Mouse (Mus musculus) gastrocnemius, postnatal 10 days (tissue): Measurements from ENCODE around the gene Glyctk. TPM values are rescaled to one million over a fixed set of nuclear protein-coding genes. Genes with fewer than 3 reads are reported as not detected.

ENCODE experiments used
- DNase-seq: peaks from one replicate; pipeline ENCODE4 v3.0.0; 2021; ENCODE audit warnings: mixed read lengths
- long read RNA-seq, 2 experiments: library from polyadenylated mRNA; stranded (forward); transcript quantifications; one replicate each; pipeline ENCODE4 v2.0.0; 2021
- total RNA-seq, 2 experiments: library from RNA; stranded (reverse); gene quantifications; 2 replicates each; pipeline ENCODE4 v1.2.3; 2021

Gene Glyctk
- under 1 TPM; 0.78 to 0.90 TPM for total RNA-seq
- long read RNA-seq, experiment 1, partial matches to known transcripts: 0 of 3 reads
- long read RNA-seq, experiment 1, other reads (novel, unspliced or antisense): 3 of 3 reads
- long read RNA-seq, experiment 2: 0 reads

DNA sequence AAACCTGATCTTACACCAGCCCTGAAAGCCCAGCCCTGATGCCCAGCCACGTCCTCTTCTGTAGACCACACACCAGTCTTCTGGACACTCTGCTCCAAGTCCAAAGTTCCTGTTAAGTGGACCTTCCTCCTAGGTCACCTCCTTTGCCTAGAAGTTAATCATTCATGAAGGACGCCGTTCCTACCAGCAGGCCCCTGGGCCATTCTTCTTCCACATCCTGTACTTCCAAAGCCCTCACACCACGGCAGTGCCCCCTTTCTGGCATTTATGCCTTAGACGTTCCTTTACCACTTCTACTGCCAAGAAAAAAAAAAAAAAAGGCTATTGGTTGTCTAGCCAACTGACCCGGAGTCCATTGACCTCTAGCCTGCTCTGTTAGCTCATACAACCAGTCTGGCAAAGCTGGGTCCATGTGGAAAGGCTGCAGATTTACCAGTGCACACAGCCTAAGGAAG is at the start of gene Glyctk:
TSS of gene Glyctk (minus strand) at position 102 of the 455 bp plus-strand sequence.
- no peak for DNase-seq

DNA sequence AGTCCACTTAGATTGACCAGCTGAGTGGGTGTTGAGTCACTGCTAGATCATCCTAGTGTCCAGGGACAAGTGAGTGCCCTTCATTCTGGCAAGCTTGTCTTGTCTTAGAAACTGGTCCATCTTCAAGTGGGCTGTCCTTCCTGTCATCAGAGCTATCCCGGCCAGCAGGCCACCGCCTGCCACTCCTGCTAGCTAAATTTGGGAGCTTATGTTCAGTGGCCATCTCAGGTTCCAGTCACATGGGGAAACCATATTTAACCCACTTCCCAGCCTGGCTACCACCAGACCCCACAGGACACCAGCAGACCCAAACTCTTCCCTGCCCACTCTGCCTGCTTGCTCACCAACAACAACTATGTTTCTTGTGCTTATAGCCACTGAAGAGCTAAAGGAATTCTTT is 48.6 kb upstream of the Glyctk start:
- DNase-seq: peak; percentile 42

DNA sequence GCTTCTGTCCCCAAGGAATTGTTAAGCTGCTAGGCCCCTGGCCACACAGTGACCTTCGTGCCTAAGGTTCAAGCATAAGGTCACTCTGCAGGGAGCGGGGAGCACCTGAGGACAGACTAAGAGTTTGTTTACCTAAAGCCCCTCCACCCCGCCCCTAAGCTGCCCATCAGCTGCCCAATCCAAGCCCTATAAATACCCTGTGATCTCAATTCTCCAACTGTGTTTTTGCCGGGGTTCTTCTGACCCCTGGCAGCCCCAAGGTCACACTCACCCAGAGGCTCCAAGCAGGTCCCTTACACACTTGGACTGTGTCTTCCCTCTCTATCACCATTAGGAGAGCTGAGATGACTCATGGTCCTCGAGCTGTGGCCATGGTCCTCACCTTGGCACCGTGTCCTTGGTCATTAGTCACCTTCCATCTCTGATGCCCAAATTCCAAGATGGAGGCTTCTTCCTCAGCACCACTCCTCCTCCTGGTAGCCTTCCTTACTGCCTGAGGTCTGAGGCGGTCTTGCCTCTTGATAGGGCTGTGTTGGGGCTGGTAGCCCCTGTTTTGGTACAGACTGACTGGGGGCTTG is 47.9 kb upstream of the Glyctk start:
- DNase-seq: no peak

DNA sequence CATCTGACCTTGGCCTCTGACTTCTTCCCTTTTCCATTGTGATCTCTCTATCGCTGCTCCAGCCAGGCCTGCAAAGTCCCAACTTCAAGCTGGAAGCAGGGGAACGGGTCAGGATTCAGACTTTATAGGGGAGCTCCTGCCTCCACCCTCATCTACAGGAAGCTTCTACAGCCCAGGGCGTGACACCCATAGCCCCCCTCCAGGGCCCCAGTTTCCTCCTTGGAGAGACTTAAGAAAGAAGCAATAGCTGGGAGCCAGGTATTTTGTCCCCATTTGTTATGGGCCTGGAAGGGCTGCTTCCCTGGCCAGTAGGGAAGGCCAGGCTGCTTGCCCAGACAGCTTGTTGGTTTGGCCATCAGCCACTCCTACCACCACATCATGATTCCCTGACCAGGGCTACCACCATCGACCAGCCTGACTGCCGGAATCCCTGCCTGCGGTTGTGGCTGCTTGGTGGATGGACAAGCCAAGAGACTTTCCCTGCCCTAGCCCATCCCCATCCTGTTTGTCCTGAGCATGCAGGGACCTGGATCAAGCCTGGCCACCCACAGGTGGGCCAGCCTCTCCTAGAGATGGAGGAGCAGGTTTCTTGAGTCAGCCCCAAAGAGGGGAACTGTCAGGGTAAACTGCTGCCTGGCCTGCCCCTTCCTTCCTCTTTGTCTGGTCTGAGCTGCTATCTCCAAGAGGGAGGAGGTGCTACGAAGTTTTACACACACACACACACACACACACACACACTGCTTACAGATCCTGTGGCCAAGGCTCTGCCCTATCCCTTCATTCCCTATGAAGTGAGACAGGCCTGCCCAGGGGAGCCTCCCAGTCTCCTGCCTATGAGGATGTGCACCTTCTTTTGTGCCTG is 46.3 kb upstream of the Glyctk start:
- DNase-seq: peak; percentile 47

DNA sequence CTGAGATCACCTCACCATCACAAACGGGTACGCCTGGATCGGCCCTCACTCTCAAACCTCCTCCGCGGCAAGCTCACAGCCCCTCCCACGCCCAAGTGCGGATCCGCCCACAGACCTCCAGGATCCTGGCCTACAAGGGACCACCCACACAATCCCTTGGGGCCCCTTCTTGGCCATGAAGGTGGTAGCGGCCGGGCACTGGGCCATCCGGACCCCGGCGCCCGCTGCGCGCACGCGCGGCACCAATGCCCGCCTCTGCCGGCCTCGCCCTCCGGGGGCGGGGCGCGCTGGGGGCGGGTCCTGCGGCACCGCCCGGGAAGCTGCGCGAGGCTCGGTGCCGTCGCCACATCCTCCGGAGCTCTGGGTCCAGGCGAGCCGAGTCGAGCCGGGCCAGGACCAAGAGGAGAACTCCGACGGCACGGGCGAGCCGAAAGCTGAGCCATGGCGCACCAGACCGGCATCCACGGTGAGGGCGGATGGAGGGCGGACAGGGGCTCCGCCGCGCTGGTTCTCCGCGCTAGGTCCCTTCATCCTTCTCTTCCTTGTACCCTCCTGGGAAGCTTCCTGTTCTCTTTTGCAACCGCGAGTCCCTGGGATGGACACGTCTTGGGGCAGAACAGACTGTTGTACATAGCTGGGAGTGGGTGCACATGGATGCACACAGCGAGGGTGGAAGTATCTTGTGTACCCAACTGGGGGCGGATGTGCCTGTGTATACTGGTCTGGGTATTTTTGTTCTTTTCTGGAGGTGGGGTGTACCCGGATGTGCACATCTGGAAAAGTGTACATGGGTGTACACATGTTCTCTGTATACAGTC is 45.1 kb upstream of the Glyctk start, which contains the start of gene Twf2:
TSS of gene Twf2 (plus strand) at position 290 of the 818 bp plus-strand sequence.
- peak; percentile 87 for DNase-seq

DNA sequence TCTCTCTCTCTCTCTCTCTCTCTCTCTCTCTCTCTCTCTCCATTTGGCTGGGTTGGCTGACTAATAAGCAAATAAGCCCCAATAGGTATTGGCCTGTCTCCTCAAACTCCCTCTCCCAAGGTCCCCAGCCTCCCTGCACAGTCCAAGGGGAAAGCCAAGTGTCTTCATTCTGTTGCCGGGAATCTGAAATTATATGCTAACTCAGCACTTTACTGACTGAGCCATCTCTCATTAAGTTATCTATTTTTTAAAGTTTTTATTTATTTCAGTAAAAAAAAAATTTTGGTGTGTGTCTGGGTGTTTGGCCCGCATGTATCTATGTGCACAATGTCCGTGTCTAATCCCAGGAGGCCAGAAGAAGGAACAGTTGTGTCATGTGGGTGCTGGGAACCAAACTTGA is 44.0 kb upstream of the Glyctk start:
- no peak for DNase-seq

DNA sequence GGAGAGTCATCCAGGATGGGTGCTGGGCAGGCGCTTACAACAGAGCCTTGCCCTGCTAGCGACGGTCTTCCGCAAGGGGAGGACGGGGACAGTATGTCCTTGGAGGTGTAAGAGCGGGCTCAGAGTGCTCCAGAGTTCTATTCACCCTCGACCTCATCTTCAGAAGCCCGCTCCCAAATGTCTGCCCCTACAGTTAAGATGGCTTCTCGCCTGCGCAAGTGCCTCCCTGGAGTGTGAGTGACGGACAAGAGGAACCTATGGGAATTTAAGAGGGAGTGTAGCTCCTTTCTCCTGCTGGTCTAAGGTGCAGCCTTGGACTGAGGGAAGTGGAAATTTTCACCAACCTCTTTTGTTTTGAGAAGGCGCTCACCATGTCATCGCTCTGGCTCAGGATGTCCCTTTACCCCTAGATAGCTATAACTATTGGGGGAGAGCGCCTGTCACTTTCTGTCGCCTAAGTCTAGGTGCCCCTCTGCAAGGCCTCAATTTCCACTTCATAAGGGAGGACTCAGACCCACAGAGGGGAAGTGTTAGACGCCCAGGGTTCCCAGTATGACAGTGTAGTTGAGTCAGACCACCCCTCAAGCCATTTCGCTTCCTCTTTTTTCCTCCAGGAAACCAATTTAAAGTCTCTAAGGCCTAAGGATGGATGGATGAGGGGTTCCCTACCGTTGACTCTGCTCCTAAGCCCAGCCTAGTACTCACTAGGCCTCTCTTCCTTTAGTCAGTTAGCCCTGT is 41.8 kb upstream of the Glyctk start, which contains the start of gene Ppm1m:
TSS of gene Ppm1m (minus strand) at position 212 of the 738 bp plus-strand sequence.
- no peak for DNase-seq

DNA sequence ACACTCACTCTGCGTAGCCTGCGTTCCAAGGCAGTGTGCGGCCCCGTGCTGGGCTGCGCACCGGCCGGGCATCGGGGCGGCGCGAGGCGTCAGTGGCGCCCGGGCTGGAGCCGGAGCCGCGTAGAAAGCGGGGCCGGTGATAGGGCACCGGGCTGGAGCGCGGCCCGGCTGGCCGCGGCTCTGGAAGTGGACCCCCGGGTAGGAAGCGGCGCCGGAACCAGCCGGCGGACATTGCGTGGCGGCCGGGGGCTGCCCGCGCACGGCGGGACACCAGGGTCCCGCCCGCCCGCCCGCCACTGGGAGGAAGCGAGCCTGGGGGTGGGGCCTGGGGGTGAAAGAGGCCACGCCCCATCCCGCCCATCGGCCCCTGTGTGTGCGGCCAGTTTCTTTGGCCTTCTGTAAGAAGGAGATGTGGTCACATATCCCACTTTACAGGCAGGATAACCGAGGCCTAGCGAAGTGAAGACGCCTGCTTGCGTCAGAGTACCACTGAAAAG is 41.1 kb upstream of the Glyctk start:
- peak; percentile 79 for DNase-seq

DNA sequence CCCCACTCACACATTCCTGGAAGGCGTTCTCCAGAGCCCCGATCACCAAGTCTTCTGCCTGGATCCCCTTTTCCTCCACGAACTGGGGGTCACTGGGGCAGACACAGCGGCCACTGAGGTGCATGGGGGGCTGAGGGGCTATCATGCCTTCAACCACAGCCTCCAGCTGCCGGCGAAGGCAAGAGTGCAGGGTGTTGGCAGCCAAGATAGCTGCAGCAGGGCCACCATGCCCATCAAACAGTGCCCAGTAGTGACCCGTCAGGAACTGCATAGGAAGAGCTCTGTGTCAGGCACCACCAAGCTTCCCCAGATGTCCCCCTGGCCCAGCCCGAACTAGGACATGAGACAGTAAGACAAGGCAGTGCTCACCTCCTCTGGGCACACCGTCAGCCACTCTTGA is 39.8 kb upstream of the Glyctk start:
- no peak for DNase-seq

DNA sequence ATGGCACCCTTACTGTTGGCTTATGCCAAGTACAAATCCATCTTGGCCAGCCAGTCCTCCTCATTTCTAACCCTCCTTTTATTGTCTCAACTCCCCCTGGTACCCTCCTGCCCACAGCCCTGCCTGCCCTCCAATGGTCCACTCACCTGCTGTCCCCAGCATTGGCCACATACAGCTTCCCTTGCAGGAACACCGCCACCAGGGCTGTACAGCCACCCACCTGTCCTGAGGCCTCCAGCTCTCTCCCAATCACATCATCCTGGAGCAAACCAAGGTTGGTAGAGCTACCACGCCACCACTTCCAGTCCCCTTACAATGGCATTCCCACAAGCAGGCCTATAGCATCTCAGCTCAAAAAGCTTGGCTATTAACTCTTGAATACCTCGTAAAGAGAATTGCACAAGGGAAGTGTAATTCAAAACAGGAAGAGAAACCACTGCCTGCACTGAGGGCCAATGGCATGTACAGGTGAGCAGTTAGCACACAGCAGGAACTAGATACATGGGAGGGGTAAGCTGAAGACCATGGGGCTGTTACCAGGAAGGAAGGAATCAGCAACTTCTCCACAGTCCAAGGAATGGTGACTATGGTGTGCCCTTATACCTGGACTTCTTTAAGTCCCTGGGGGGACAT is 39.3 kb upstream of the Glyctk start:
- no peak for DNase-seq

DNA sequence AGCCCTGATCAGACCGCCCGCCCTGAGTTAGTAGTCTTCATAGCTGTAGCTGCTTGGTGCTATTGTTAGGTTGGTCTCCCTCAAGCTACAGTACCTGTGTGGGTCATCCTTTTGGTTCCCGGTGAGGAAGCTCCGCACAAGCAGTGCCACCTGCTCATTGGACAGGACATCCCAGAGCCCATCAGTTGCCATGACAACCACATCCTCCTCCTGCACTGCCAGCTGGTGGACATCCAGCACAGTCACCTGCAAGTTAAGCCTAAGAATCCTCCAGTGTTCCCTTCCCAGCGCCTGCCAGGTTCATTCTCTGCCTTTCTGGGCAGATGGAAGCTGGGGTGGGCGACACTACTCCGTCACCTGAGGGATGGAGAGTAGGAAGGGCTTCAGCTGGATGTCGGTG is 37.8 kb upstream of the Glyctk start:
- no peak for DNase-seq

DNA sequence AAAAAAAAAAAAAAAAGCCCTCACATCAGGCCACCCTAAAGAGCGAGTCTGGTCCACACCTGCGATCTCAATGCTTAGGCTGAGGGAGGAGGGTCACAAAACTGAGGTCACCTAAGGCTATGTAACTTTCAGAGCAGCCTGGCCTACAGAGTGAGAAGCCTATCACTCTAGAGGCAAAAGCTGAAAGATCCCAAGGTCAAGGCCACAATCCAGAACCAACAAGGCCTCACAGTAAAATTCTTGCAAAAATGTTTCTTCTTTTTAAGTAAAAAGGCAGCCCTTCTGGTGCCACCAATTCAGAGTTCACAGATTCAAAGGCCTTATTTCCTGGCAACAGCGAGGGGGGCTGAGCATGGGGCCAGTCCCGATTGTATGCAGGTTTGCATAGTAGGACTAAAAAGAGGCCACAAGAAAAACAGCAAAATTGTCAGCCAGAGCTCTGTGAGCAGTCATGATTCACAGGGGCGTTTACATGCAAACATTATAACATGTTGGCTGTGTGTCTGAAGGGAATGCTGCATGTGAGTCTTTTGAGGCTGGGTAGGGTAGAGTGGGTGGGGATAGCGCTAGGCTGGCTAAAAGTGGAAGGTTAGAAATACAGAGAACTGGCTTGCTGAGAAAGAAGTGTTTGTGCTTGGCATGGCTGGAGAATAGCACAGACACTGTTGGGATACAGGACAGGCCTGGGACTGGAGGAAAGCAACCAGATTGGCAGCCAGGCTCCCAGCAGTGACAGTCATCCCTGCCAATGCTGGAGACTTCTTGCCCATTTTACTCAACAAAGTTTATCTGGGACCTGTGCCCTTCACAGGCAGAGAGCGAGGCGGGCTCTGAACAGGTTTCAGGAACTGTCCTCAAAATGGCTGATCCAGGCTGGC is 36.2 kb upstream of the Glyctk start:
- DNase-seq: no peak

DNA sequence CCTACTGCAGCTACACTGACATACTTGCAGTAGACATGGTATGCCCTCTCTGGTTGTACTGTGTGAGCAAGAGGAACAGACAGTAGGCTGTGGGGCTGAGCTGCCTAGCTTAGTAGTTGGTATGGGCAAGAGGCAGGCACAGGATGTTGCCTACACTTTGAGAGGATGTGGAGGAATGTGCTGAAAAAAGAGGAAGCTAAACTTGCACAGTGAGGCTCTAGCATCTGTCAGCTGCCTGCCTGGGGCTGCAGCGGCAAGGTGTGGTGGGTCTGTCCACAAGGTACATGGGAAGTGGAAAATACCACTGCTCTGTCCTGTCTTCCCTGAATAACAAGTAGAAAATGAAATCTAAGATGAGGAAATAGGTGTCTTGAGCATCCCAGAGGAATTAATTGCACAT is 35.1 kb upstream of the Glyctk start:
- no peak for DNase-seq

DNA sequence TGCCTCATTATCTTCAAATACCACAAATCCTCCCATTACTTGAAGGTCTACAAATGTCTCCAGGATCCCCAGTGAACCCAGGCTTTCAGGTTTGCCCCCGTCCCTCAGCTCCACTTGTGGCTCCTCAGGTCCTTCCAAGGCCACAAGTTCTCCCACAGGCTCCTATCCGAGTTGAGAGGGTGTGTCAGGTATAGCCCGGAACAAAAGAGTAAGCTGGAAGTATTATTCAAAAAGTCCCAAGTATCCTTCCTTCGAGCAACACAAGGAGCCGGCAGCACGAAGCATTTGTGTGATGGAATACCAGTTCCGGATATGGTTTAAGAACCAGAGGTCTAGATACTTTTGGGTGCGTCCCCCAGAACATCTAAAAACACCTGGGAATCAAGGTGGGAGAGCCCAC is 34.1 kb upstream of the Glyctk start:
- no peak for DNase-seq

DNA sequence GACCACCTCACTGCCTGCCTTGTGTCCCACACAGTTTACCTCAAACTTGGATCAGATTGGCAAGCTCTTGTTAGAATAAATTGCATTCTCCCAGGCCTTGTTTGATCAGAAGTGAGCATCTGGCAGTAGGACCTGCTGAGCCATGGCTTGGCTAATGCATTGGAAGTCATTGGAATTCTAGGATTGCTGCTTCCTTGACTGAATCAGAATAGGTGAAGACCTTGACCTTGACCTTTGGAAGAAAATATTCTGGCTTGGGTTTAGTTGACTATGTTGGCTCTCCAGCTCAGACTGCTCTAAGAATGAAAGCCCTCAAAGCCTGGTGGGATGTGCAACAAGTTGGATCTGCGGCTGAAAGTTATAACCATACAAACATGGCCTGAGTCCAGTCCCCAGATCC is 33.4 kb upstream of the Glyctk start:
- DNase-seq: no peak

DNA sequence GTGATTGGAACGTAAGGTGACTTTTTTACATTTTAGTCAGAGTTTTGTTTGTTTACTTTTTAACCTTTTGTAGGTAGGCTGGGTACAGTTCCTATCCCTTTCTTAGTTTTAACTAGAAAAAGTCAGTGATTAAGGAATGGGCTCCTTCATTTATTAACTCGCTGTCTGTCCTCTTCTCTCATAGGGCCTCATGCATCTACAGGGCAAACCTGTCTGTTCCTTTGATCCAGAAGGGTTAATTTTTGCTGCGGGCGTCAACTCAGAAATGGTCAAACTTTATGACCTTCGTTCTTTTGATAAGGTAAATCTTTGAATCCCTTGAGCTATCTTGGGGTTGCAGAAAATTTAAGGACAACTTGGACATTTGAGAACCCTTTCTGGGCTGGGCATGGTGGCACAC is 26.1 kb upstream of the Glyctk start:
- no peak for DNase-seq

DNA sequence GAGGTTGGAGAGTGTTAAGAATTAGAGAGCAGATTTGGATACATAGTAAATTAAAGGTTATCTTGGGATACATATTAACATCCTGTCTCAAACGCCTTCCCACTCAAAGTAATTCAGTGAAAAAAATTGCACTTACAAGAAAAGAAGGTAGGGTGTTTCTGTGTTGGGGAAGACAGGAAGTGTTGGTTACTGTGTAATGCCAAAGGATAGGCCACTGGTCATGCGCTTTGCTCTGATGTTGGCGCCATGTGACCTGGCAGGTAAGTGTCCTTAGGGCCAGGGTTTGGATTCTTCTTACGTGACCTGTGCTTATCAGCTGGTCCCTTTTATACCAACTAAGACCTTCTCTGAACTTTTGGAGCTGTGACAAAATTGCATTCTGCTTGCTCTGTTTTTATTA is 24.2 kb upstream of the Glyctk start:
- DNase-seq: no peak

DNA sequence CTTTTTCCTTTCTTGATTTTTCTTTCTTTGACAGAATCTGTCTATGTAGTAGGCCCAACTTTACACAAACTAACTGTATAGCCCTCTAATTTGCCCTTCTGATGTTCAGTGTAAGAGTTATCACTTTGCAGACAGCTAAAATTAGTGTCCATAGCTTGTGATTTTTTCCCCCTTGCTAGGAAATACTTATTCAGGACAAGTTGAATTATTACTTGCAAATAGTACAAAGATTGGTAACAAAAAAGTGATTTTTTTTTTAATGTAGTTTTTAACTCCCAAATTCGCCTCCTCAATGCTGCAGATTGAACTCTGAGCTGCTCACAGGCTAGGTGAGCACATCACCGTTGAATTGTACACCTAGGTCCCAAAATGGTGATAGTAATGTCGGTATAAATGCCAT is 22.0 kb upstream of the Glyctk start:
- no peak for DNase-seq

DNA sequence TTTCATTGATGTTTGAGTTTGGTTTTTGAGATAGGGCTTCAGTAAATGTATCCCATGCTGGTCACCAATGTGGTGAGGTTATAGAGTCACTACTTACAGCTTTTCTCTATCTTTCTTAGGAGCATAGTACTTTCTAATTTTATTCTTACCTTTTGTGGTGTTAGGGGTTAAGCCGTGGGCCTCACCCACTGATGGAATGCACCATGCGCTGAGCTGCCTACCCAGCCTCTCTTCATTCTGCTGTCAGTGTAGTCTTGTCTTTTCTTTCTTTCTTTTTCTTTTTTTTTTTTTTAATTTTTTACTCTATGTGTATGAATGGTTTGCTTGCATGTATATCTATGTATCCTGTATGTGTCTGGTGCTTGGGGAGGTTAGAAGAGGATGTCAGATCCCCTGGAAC is 21.5 kb upstream of the Glyctk start:
- no peak for DNase-seq

DNA sequence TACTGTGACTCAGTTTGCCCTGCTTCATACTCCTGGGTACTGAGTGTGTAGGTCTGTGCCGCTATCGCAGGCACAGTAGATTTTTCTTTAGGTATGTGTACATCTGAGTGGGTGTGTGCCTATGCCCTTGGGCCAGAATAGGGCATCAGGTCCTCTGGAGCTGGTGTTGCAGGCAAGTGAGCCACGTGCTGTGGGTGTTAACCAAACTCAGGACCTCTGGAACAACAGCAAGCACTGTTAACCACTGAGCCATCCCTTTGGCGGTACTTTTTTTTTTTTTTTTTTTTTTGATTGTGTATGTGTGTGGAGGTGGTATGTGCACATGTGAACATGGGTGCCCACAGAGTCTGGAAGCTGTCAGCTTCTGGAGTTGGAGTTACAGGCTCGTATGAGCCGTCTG is 19.9 kb upstream of the Glyctk start:
- no peak for DNase-seq
